Mouse (Mus musculus): ENCODE results near the gene Topors. TPM values are rescaled to one million over a fixed set of nuclear protein-coding genes. Genes with fewer than 3 reads are reported as not detected.

Topors gene
- polyA plus RNA-seq, 1 experiment from 2014 or later: 27.2 TPM

GRCm38 (mm10) chr4:40227131-40227530 lies 42.5 kb downstream of the Topors start:
- Histone ChIP-seq H3K4me3 (no peak overlapping the region), H3K4me2 (no peak overlapping the region), H3K27me3 (replicated peaks) (peaks cover 9% of the 10 kb centered on the region), H3K27ac (replicated peaks) (no peak overlapping the region), H3K9me3 (no peaks in the 10 kb centered on the region), H3K4me1 (no peaks in the 10 kb centered on the region), H3K36me3 (peaks cover 27% of the 10 kb centered on the region), H3K9ac (no peak overlapping the region)
- 76% methylated on average over 11 of the region's 11 CpGs for WGBS
- no peak for ATAC-seq (ENCODE audit: extremely low read depth, insufficient number of reproducible peaks, low FRiP score, low TSS enrichment)

GRCm38 (mm10) chr4:40226095-40226494 lies 43.6 kb downstream of the Topors start:
- 55% methylated on average over 5 of the region's 5 CpGs for WGBS
- Histone ChIP-seq H3K4me1 (0 out of 2 replicates have a peak, but pooled peaks cover 2% of the 10 kb centered on the region), H3K4me2 (no peak overlapping the region), H3K27me3 (replicated peaks) (peaks cover 20% of the 10 kb centered on the region), H3K36me3 (peaks cover 27% of the 10 kb centered on the region), H3K9ac (no peak overlapping the region), H3K9me3 (no peaks in the 10 kb centered on the region), H3K27ac (replicated peaks) (no peak overlapping the region), H3K4me3 (no peak overlapping the region)
- no peak for ATAC-seq (ENCODE audit: extremely low read depth, insufficient number of reproducible peaks, low FRiP score, low TSS enrichment)

DNA sequence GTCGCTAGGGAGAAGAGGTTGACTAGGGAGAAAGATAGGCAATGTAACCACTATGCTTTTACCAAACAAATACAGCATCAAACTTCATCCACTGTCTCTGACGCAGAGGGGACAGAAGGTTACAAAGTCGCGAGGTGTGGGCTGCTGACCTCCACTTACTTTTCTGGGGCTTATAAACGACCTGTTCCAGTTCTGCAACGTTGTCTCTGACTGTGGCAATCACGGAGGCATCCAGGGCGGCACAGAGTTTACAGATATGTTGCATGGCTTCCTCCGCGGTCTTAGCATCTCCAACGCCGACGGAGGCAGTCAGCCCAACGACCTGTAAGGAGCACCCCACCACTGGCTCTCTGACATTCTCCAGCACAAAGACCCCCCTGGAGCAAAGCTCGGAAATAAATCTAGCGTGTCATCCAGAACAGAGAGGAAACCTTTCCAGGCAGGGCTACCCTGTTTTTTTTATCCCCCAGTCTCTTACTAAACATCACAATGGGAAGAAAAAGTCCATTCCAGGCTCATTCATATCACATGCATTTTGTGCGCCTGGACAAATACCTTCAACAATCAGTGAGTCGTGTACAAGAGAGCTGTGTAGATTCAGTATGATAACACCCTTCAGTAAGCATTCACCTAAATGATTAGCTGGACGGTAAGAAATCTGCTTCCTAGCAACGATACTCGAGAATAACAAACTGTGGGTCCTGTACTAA lies 47.6 kb downstream of the Topors start:
- Histone ChIP-seq H3K4me3 (no peak overlapping the region), H3K9me3 (no peaks in the 10 kb centered on the region), H3K27ac (replicated peaks) (no peak overlapping the region), H3K27me3 (replicated peaks) (peaks cover 22% of the 10 kb centered on the region), H3K4me1 (peaks cover 10% of the 10 kb centered on the region), H3K9ac (no peak overlapping the region), H3K4me2 (no peak overlapping the region), H3K36me3 (peaks cover 33% of the 10 kb centered on the region)
- 39% methylated on average over 21 of the region's 21 CpGs for WGBS
- no peak for ATAC-seq (ENCODE audit: extremely low read depth, insufficient number of reproducible peaks, low FRiP score, low TSS enrichment)

GRCm38 (mm10) chr4:40221004-40221760 lies 48.5 kb downstream of the Topors start:
- no peak overlapping the region for H3K4me3 ChIP-seq
- peak overlapping the region; percentile 61 for H3K4me2 ChIP-seq
- ATAC-seq (ENCODE audit: extremely low read depth, insufficient number of reproducible peaks, low FRiP score, low TSS enrichment): no peak
- H3K27ac ChIP-seq (replicated peaks): no peak overlapping the region
- no peak overlapping the region for H3K9ac ChIP-seq
- peaks cover 22% of the 10 kb centered on the region for H3K27me3 ChIP-seq (replicated peaks)
- WGBS: 26% methylated on average over 14 of the region's 14 CpGs
- no peaks in the 10 kb centered on the region for H3K9me3 ChIP-seq
- H3K36me3 ChIP-seq: peaks cover 40% of the 10 kb centered on the region
- peaks cover 10% of the 10 kb centered on the region for H3K4me1 ChIP-seq

GRCm38 (mm10) chr4:40220437-40220836 lies 49.2 kb downstream of the Topors start:
- Histone ChIP-seq H3K9me3 (no peaks in the 10 kb centered on the region), H3K4me3 (peak overlapping the region; percentile 27), H3K27ac (replicated peaks) (no peak overlapping the region), H3K4me1 (peaks cover 10% of the 10 kb centered on the region), H3K4me2 (peak overlapping the region; percentile 61), H3K9ac (peak overlapping the region; percentile 56), H3K27me3 (replicated peaks) (peaks cover 22% of the 10 kb centered on the region), H3K36me3 (peaks cover 43% of the 10 kb centered on the region)
- 20% methylated on average over 12 of the region's 12 CpGs for WGBS
- no peak for ATAC-seq (ENCODE audit: extremely low read depth, insufficient number of reproducible peaks, low FRiP score, low TSS enrichment)

GRCm38 (mm10) chr4:40218382-40218781 lies 51.3 kb downstream of the Topors start:
- Histone ChIP-seq H3K4me2 (no peak overlapping the region), H3K9me3 (no peaks in the 10 kb centered on the region), H3K27ac (replicated peaks) (no peak overlapping the region), H3K27me3 (replicated peaks) (peaks cover 22% of the 10 kb centered on the region), H3K9ac (no peak overlapping the region), H3K4me3 (no peak overlapping the region), H3K4me1 (peaks cover 10% of the 10 kb centered on the region), H3K36me3 (peaks cover 39% of the 10 kb centered on the region)
- ATAC-seq (ENCODE audit: extremely low read depth, insufficient number of reproducible peaks, low FRiP score, low TSS enrichment): no peak
- 66% methylated on average over 7 of the region's 7 CpGs for WGBS

DNA sequence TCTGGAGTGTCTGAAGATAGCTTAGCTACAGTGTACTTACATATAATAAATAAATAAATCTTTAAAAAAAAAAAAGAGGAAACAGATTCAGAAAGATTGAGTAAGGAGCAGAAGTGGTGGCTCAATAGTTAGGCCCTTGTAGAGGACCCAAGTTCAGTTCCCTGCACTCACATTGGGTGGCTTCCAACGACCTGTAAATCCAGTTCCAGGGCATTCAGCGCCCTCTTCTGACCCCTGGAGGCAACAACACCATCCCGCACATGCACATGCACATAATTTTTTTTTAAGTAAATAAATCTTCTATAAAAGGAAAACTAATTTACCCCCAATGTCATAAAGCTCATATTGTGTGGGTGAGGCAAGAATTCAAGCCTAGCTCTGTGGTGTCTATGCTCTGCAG lies 51.7 kb downstream of the Topors start:
- H3K4me1 ChIP-seq: peaks cover 10% of the 10 kb centered on the region

DNA sequence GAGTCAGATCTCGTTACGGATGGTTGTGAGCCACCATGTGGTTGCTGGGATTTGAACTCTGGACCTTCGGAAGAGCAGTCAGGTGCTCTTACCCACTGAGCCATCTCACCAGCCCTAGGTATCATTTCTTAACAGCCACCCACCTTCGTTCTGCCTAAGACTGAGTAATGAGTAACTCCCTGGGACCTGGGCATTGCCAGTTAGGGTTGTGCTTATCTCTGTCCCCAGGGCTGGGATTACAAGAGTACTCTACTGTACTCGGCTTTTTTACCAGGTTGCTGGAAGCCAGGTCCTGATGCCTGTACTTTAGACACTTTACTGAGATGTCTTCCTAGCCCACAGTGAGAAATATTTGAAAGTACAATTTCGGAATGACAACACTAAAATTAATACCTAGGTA lies 57.5 kb downstream of the Topors start:
- Histone ChIP-seq H3K4me2 (no peak overlapping the region), H3K4me3 (no peak overlapping the region), H3K36me3 (peaks cover 53% of the 10 kb centered on the region), H3K4me1 (0 out of 2 replicates have a peak, but pooled peaks cover 3% of the 10 kb centered on the region), H3K27ac (replicated peaks) (no peak overlapping the region), H3K9ac (no peak overlapping the region), H3K9me3 (no peaks in the 10 kb centered on the region), H3K27me3 (replicated peaks) (no peaks in the 10 kb centered on the region)
- WGBS: 76% methylated on average over 4 of the region's 6 CpGs
- ATAC-seq (ENCODE audit: extremely low read depth, insufficient number of reproducible peaks, low FRiP score, low TSS enrichment): no peak

More for the DNA sequence above, 51.7 kb downstream of the Topors start:
- H3K27me3 ChIP-seq (replicated peaks): peaks cover 20% of the 10 kb centered on the region
- ATAC-seq (ENCODE audit: extremely low read depth, insufficient number of reproducible peaks, low FRiP score, low TSS enrichment): no peak
- H3K27ac ChIP-seq (replicated peaks): no peak overlapping the region
- no peak overlapping the region for H3K4me2 ChIP-seq
- no peaks in the 10 kb centered on the region for H3K9me3 ChIP-seq
- H3K4me3 ChIP-seq: no peak overlapping the region
- WGBS: 47% methylated on average over 3 of the region's 3 CpGs
- no peak overlapping the region for H3K9ac ChIP-seq
- H3K36me3 ChIP-seq: peaks cover 39% of the 10 kb centered on the region

Other genes with a start within 250 kb of the Topors start
- gene Aco1, start 126.8 kb downstream of the Topors start, polyA plus RNA-seq (2015; fragmentation: Nextera tagmentation; extraction: Ambion mirVana): 27.0 and 29.4 TPM in 2 replicates
- gene Ddx58, start 30.0 kb downstream of the Topors start, polyA plus RNA-seq (2015; fragmentation: Nextera tagmentation; extraction: Ambion mirVana): 7.5 and 8.2 TPM in 2 replicates
- 28.9 and 38.1 TPM in 2 replicates for gene Smim27, start 271 bp downstream of the Topors start, polyA plus RNA-seq (2015; fragmentation: Nextera tagmentation; extraction: Ambion mirVana)
- 469 and 539 TPM in 2 replicates for gene Ndufb6, start 9.6 kb upstream of the Topors start, polyA plus RNA-seq (2015; fragmentation: Nextera tagmentation; extraction: Ambion mirVana)
- gene Tmem215, start 202.3 kb upstream of the Topors start, polyA plus RNA-seq (2015; fragmentation: Nextera tagmentation; extraction: Ambion mirVana): 1.3 and 1.4 TPM in 2 replicates